Mouse (Mus musculus) embryo, embryonic 11 days (tissue): ENCODE measurements at regions not wholly inside any gene's neighbourhood (a gene's known extent, or its start where the extent isn't known, plus 50 kb on each side); places are given as distances from the start of the nearest gene placed in this dataset.
A peak's percentile ranks its signal among the peaks of the same experiment; 100 is the strongest.

Source experiments
- DNase-seq: peaks from one replicate; pipeline ENCODE4 v3.0.0-alpha.2; 2015

DNA sequence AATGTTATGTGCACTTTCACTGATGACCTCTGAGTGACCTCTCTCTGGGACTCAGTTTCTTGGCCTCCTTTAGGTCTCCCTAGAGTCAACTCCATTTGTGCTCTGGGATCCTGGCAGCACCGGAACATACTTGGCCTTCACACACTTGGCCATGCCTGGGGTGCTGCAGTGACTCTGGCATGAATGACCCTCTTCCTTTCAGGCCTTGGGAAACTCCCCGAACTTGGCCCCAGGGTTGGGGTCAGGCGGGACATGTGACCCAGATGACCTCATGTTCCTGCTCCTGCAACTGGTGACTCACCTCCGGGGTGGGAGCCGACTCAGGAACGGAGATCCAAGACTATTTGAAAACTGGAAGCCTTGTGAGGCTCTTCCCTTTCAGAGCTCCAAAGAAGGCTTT lies 159.2 kb downstream of the Cyp26b1 start:
- no peak for DNase-seq

DNA sequence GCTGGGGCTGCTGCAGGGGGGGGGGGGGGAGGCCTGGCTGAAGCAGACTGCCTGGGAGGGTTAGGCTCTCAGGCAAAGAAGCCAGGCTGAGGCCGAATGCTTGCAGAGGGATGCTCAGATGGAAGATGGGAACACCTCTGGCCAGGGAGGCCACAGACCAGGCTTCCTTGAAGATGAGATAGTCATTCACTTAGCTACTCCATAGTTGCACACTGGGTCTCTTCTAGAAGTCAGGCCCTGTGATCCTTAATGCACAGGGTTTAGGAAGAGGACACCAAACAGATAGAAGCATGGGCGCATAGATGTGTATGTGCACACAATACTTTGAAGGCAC lies 162.1 kb downstream of the Cyp26b1 start:
- no peak for DNase-seq

DNA sequence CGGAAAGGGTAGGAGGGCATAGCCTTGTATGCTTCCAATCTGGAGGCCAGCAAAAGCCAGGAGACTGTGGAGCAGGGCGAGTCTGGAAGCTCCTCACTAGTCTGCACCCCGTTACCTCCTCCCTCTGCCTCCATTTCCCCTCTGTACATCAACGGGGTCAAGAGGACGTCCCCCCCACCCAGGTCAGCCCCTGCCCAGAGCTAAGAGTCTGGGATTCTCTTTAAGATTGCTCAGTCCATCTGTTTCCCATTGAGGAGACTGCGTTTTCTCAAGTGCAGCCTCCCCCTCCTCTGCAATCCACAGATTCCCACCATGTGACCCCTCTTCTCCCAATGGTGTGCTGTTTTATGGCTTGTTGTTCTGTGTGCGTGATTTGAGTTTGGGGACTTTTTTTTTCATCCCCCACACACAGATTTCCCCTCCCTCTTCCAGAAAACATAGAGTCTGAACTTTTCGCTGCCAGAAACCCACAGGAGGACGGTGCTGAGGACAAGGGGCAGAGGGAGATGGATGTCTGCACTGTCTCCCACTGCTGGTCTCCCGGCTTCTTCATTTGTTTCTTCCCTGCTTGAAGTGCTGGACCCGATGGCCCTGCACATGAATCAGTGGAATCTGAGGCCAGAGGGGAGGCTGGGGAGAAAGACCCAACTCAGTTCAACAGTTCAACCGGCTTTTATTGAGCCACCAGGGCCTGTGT lies 162.6 kb downstream of the Cyp26b1 start:
- DNase-seq, result peak; percentile 81

DNA sequence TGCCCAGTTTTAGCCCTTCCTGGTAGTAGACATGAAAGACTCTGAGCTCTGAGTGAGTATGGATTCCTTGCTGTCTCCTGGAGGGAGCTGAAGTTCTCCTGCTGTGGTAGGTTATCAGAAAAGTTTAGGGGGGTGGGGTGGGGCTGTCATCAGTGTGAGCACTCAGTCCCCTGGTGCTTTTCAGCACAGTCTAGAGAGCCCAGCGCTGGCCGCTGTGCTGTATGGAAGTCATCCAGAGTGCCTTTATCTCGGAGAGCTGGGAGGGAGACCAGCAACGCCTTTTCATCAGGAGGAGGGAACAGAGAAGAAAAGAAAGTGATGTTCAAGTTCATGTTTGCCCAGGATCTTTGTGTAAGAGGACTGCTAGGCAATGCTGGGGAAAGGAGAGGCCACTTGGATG lies 163.6 kb downstream of the Cyp26b1 start:
- DNase-seq, result no peak

DNA sequence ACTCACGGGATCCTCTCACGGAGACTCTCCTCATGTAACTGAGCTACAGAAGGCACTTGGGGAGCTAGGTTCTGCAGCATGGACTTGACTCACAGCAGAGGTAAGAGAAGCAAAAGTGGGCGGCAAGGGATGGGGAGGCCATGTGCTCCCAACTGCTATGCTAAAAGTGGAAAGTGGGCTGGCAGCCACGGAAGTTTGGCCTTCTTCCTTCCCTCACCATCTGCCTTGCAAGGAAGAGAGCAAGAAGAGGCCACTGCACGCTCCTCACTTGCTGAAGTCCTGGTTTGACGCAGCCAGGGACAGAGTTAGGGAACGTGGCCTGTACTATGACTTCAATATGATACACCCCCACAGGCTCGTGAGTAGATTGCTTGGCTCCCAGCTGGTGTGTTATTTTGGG lies 164.5 kb downstream of the Cyp26b1 start:
- no peak for DNase-seq

DNA sequence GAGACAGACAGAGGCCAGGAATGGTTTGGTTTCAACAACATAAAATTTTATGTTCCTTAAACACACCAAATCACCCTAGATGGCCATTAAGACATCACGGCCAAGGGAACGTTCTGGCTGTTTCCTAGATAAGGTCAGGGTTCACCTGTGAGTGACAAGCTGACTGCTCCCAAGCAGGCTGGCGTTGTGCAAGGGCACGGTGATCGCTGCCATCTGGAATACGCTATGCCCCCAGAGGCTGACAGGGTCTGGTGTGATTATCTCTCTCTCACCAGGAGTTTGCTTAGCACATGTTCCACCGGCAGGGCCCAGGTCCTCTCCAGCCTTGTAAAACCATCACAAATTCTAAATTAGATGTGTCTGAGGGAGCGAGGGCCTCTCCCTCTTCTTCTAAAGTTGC lies 167.0 kb downstream of the Cyp26b1 start:
- no peak for DNase-seq

DNA sequence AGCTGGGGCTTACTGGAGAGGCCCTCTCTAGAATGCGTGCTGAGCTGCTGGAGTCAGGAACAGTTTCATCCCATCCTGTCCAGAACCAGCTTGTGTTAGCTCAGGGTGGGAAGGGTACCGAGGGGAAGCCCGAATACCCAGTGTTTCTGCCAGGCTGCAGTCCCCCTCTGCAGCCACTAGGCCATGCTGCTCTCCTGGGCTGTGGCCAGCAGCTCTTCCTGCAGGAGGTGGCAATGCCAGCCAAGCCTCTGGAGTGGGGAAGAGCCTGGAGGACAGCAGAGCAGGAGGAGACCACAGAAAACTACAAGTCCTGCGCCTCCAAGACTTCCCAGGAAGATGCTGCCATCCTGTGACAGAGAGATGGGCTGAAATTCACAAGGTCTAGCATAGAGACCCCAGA lies 167.9 kb downstream of the Cyp26b1 start:
- peak; percentile 68 for DNase-seq

DNA sequence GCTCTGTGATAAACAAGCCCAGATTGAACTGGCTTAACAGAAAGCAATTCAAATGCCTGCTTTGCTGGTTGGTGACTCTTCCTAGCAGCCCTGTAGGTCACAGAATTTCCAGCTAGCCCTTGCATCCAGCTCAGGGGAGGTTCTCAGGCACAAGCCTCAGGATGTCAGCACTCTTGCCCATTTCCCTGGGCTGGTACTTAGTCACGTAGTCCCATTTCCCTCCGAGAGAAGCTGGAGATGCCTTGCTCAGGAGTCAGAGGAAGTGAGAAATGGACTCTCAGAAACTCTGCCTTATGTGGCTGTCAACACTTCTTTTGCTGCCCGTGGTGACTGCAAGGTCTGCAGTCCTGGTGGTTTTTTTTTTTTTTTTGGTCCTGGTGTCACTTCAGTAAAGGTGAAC lies 170.8 kb downstream of the Cyp26b1 start:
- DNase-seq, result no peak

DNA sequence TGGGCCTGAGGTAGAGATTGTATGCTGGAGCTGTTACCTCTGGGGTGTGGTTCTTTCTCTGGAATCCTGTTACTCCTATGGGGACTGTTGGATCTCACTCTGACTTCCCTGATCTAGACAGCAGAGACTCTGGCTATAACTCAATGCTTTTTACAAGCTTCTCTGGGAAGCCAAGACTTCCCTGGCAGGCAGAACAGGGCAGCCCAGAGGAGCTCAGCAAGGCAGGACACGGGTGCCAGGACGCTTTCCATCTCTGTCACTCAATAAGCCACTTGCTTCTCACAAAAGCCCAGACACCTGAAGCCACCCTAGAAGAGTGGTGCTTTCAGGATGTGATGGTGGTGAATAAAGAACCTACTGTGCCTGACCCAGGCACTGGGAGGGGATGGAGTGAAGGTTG lies 174.0 kb downstream of the Cyp26b1 start:
- DNase-seq, result no peak

DNA sequence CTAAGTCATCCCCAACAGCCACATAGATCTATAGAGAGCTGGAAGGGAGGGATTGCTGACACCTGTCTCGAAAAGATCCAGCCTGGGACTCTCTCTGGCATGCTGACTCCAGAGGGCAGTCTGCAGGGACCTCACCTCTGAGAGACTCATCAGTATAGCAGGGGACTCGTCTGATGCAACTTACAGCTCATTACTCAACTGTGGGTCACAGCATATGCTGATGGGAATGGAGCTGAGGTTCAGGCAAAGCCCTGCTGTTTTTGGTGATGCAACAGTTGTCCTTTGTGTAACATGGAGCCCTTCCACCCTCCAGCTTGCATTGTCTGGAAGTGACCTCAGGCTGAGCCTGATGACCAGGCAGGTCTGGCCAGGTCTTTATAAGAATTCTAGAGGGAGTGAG lies 174.4 kb downstream of the Cyp26b1 start:
- DNase-seq, result no peak

DNA sequence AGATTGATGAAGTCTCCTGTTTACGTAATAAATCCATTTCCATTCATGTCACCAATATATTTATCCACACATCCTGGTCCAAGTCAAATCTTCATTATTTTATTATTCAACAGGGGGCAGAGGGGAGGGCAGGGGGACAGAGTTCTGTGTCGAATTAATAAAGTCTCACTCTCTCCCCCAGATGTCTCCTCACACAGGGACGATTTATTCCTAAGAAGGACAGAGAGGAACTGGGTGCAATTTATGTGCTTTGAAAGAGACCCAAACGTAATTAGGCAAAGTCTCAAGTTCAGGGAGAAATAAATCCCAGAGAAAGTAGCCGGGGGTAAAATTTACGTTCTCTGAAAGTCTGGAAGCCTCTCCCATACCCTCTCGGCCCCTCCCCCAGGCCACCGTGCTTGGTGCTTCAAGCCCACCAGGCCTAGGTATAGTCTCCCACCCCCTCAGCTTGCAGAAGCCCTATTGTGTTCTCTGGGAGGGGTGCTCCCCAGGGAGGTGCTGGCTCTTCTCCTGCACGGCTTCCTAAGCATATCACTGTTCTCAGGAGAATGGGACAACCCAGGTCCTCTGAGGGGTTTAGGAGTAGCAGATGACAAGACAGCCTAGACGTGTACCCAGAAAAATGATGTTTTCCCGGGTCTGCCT lies 176.6 kb downstream of the Cyp26b1 start:
- no peak for DNase-seq

DNA sequence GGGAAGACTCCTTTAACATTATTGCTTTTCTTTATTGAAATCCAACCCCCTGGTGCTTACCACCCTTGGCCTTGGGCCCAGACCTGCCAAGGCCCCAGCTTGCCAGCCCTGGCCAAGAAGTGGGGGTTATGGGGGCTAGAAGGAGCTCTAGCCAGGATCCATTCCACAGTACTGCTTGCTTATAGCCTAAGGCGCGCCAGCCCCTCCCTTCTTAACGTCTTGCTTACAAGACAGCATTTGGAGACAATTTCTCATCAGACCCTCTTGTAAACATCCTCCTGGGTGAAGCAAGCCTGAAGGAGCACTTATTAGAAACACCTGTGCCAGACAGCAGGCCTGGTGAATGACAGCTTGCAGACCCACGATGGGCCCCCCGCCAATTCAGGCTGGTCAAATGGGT lies 179.3 kb downstream of the Cyp26b1 start:
- DNase-seq, result no peak

DNA sequence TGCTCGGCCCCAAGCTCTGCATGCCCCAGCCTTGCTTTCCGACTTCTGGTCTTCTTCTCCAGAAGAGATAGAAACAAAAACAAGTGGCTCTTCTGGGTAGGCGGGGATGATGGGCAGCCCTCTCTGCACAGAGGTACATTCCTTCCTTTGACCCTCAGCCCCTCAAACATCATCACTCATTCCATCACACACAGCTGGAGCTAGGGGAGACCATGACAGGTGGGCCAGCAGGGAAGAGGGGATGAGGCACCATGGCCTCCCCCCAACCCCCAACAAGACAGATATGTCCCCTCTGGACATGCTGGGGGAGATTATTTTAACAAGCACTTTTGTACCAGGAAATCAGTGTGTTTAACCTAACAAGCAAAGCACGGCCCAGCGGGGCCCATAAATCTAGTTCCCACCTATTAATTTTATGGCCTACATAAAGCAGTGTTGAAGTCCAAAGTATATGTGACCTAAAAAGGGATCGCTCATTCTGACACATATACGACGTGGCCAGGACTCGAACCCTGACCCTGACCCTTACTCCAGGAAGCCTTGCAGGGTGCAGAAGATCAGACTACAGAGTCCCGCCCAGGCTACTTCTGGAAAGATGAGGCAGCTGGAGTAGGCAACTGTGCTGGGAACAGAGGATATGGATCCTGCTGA lies 183.7 kb downstream of the Cyp26b1 start:
- DNase-seq, result no peak

DNA sequence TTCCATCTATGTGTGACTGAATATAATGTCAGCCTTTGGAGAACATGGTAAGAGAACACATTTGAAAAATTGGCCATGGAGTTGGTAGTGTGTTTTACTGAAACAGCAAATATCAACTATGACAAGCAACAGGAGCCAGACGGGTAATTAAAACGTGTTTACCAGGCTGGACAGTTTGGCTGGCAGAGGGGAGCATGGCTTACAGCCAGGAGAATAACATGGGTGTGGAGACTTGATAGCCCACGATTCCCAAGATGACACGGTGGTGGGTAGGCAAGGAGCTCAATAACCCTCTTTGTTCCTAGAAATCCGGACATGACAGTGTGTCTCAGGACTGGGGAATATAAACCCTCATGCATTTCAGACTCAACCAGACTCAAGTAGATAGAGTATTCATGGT lies 185.2 kb downstream of the Cyp26b1 start:
- no peak for DNase-seq

DNA sequence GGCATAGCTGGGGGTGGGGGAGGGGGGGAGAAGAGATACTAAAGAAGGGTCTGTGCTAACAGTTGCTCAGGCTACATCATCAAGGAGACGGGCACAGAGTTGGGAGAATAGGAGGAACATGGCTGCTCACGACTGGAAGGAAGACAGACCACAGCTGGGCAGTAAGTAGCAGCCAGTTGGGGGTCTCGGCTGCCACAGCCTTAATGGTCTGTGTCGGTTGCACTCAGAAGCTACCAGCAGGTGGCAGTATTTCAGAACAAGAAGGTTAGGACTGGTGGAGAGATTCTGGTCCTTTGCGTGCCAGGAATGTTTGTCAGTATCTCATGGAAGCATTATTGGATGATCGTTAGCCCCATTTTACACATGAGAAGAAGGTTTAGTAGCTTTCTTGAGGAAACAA lies 185.9 kb downstream of the Cyp26b1 start:
- DNase-seq, result peak; percentile 90

DNA sequence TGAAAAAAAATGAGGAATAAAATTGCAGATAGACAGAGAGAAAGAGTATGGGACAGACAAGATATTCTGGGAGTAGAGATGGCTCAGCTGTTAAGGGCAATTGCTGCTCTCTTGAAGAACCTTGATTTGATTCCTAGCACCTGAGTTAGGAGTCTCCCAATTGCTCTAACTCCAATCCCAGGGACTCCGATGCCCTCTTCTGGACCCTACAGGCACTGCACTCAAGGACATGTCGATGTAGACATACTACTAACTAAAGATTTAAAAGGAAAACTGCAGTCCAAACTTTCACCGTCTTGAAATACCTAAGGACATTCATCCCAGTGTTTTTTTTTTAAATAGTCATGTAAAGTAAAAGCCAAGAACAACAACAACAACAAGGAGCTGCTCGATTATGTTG lies 189.0 kb downstream of the Cyp26b1 start:
- no peak for DNase-seq

DNA sequence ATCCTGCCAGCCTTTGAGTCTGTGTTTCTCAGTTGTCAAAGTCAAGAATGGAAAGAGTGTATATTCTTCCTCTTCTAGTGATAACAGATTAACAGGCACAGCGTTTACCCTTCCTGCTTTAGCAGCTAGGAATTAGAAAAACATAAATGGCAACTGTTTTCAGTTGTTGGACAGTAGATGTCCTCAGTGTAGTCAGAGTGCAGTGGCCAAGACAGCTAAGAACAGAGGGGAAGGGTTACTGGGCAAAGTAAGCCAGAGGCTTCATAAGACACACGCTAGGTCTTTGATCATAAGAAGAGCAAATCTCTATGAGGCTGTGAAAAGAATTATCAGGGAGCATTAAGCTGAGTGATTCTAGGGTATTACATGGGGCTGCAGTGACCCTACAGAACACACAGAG lies 191.3 kb downstream of the Cyp26b1 start:
- DNase-seq, result no peak

DNA sequence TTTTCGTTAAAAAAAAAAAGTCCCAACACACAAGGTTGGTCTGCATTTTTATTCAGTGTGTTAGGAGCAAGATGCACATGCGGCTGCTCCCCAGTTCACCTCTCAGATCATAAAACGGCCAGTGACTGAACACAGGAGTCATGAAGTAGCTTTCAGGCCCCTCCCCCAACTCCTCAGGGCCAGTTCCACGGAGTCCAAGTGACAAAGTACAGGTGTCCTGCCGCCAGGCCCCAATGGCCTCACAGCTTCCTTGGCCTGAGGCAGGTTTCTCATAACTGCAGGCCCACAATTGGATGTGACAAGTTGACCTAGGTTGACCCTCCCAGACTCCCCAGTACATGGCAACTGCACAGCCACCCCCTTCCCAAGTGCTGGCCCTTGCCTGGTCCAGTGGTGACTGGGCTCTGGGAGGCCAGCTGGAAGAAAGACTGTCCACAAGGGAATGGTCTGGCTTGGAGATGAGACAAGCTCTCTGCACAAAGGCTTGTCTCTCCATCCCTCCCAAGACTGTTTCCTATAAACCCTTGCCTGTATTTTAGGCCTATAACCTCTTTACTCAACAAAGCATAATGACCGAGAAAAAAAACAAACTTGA lies 199.1 kb downstream of the Cyp26b1 start:
- peak; percentile 54 for DNase-seq

DNA sequence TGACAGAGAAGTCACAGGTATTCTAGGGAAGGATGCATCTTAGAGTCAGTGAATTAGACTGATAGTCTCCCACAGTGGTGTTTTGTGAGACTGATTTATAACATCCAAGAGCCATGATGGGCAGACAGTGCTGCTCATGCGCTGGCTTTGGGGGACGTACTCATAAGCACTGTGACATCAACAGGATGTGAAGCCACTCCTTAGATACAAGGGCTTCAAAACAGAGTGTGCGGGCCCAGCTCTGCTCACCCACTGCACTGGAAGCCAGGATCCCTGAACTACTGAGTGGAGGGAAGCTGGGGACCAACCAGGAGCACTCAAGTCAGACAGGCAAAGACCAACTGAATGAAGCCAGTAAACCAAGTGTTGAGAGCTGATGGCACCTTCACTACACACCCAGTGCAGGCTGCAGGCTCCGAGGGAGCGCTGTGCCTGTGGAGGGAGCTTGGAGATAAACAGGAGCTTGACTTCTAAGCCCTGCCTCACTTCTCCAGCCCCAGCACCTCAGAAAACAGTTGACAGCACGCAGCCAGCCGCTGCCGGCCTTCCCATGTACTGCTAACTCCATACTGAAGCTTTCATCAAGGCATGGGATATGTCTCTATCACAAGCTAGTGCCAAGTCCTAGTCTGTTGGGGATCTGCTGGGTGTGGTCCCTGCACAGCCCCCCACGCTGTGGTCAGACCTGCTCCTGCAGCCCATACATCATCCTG lies 200.0 kb downstream of the Cyp26b1 start:
- no peak for DNase-seq

DNA sequence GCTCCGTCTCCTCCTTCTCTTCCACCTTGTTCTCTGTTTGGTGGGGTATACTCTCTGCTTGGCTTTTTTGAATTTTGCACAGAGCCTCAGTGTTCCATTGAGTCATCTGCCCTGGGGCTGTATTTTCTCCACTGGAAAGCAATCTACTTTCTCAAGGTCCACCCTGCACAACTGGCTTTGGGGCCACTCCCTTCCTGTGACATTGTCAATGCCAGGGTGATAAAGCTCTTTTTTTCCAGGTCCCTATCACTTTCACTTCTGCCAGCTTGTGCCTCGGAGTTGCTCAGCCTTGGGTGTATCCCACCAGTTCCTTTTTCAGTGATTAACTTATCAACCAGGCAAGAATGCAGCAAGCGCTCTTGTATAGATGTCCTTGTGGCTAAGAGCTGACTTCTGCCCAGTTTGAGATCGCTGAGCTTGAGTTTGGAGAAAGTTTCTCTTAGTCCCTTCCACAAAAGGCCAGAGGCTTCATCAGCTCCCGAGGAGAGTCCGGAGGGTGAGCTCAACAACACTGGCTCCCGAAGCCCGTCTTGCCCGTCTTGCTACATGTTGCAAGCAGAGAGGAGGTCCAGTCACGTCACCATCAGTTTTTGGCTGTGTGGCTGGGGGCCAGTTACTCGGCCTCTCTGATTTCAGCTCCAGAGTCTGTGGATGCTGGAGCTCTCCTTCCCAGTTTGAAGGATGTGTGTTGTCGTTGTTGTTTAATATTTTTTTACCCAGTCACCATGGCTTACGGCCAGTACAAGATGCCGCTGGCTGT lies 200.8 kb downstream of the Cyp26b1 start:
- DNase-seq, result no peak

DNA sequence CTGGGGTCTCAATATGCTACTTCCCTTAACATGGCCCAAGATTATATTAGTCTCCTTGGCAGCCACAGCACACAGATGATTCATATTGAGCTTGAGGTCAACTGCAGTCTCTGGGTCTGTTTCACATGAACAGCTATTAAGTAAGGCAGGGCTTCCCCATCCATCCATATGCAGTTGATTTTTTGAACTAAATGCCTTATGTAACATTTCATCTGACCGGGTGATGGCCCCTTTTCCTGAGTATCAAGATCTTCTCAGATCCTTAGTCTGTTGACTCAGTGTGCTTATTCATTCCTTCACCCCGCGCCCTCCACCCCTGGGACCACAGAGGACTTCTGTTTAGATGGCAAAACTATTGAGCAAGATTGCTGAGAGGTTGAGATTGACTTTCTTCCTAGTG lies 202.7 kb downstream of the Cyp26b1 start:
- no peak for DNase-seq

DNA sequence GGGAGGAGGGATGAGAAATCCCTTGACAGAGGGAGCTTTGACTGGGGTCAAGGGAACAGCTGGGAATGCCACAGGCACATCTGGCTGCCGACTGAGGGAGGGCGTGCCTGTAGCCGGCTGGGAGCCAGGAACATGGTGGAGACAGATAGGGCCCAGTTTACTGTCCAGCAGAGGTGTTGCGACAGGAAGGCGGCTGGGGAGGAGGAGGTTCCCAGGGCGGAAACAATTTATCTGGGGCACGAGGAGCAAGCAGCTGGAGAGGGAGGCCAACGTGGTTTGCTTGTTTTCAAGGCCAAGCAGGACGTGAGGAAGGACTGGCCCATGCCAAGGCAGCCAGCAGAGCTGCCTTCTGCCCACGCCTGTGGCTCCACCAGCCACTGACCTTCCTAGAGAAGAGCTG lies 208.0 kb downstream of the Cyp26b1 start:
- DNase-seq, result peak; percentile 43

DNA sequence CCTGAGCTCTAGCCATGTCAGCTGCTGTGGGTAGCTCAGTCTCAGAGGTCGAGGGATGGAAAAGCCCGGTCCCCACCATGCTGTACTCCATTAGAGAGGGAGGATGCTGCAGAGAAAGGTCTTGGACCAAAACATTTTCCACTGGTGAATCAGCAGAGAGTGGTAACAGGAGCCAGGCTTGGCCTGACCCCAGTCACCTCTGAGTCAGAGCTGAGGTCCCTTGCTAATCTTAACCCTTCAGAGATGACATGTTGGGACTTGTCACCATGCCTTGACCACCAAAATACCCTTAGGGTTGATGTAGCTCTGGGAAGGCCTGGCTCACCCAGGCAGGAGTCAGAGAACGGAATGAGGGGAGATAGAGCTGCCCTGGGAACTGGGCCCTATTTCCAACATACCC lies 210.0 kb downstream of the Cyp26b1 start:
- DNase-seq, result no peak
